Mouse (Mus musculus): ENCODE data around the gene Bub1. TPM values are rescaled to one million over a fixed set of nuclear protein-coding genes. Genes with fewer than 3 reads are reported as not detected.
A peak's percentile ranks its signal among the peaks of the same experiment; 100 is the strongest.

The Bub1 gene
- polyA plus RNA-seq, 1 experiment from 2014 or later: 7.8 TPM

DNA sequence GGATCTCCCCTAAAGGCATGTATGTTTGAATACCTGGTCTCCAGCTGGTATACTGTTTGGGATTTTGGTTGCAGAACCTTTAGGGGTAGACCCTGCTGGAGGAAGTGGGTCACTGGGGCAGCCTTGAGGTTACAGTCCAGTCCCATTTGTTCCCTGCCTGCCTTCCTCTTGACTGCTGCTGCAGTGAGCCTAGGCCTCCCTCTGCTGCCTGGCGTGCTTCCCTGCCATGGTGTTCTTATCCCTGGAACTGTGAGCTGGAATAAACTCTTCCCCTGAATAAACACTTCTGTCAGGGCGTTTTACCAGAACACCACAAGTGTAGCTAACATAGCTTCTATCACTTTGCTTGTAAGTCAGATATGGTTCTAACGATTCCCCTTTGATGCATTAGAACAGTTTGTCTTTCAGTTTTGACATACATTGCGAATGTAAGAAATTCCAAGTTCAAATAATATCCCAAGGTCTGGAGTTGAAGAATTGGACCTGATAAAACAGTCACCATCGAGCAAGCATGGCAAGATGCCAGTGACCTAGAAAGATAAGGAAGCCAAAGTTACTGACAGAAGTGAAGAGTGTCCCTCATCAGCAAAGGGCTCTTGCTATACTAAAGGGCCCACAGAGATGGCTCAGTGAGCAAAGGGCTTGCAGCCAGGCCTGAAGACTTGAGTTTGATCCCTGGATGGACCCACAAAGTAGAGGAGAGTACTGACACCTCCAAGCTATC, 72.3 kb downstream of the Bub1 start:
- WGBS: 89% methylated on average over 5 of the region's 5 CpGs
- Histone ChIP-seq H3K27ac (ENCODE audit: low read depth, low read length) (no peak overlapping the region), H3K27me3 (replicated peaks; ENCODE audit: control insufficient read depth, insufficient read depth, low read length) (no peaks in the 10 kb centered on the region), H3K36me3 (ENCODE audit: control insufficient read depth, insufficient read depth, low read length) (peaks cover 2% of the 10 kb centered on the region; the same call in 1 of the 2 replicates), H3K4me1 (ENCODE audit: control insufficient read depth, insufficient read depth, low read depth, low read length) (no peaks in the 10 kb centered on the region), H3K9ac (ENCODE audit: low read depth, low read length) (no peak overlapping the region), H3K4me3 (ENCODE audit: low read length) (no peak overlapping the region), H3K4me2 (ENCODE audit: low read length) (no peak overlapping the region), H3K9me3 (ENCODE audit: control insufficient read depth, low read length) (no peaks in the 10 kb centered on the region)
- no peak for ATAC-seq

DNA sequence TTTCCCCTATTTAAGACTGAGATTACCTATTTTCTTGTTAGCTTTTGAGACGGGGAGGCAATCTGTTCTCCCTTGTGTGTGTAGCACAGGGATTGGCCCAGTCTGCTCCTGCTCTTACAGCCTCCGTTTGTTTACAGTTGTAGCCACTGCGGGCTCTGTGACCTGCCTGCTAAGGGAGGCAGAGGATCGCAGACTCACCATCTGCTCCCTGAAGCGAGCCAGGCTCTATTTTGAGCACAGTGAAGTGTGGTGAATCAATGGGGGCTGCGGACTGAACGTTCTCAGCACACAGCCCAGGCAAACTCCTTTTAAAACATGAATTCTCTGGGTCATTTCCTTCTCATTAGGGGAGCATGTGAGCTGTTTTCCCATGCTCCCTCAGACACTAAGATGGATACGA, 74.5 kb downstream of the Bub1 start:
- WGBS: 42% methylated on average over 8 of the region's 8 CpGs
- peak overlapping the region; percentile 45 for H3K27ac ChIP-seq (ENCODE audit: low read depth, low read length)
- no peaks in the 10 kb centered on the region for H3K9me3 ChIP-seq (ENCODE audit: control insufficient read depth, low read length)
- peak; percentile 89 for ATAC-seq
- H3K36me3 ChIP-seq (ENCODE audit: control insufficient read depth, insufficient read depth, low read length): 0 out of 2 replicates have a peak, but pooled peaks cover under 1% of the 10 kb centered on the region
- H3K9ac ChIP-seq (ENCODE audit: low read depth, low read length): 0 out of 2 replicates have a peak overlapping the region, but pooled peaks have one; percentile 0
- H3K27me3 ChIP-seq (replicated peaks; ENCODE audit: control insufficient read depth, insufficient read depth, low read length): no peaks in the 10 kb centered on the region
- H3K4me3 ChIP-seq (ENCODE audit: low read length): no peak overlapping the region
- no peaks in the 10 kb centered on the region for H3K4me1 ChIP-seq (ENCODE audit: control insufficient read depth, insufficient read depth, low read depth, low read length)
- peak overlapping the region; percentile 7; the same call in 1 of the 2 replicates for H3K4me2 ChIP-seq (ENCODE audit: low read length)

DNA sequence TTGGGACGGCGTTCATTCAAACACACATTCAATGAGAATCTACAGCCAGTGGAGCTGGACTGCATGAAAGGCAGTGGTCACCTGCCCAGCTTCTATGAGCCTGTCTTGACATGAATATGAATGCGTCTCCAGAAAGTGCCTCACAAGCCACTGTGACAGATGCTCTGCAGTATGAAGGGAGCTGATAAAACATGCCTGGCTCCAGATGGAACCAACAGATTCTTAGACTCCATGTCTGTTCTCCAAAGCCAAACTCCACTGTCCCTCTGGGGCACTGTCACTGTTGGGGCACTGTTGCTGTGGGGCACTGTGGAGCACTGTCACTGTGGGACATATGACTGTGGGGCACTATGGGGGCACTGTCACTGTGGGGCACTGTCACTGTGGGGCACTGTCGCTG, 77.6 kb downstream of the Bub1 start:
- no peaks in the 10 kb centered on the region for H3K9me3 ChIP-seq (ENCODE audit: control insufficient read depth, low read length)
- no peaks in the 10 kb centered on the region for H3K27me3 ChIP-seq (replicated peaks; ENCODE audit: control insufficient read depth, insufficient read depth, low read length)
- H3K4me1 ChIP-seq (ENCODE audit: control insufficient read depth, insufficient read depth, low read depth, low read length): no peaks in the 10 kb centered on the region
- 92% methylated on average over 4 of the region's 4 CpGs for WGBS
- H3K4me2 ChIP-seq (ENCODE audit: low read length): no peak overlapping the region
- no peak overlapping the region for H3K9ac ChIP-seq (ENCODE audit: low read depth, low read length)
- H3K27ac ChIP-seq (ENCODE audit: low read depth, low read length): no peak overlapping the region
- ATAC-seq: no peak
- H3K4me3 ChIP-seq (ENCODE audit: low read length): no peak overlapping the region
- no peaks in the 10 kb centered on the region for H3K36me3 ChIP-seq (ENCODE audit: control insufficient read depth, insufficient read depth, low read length)

DNA sequence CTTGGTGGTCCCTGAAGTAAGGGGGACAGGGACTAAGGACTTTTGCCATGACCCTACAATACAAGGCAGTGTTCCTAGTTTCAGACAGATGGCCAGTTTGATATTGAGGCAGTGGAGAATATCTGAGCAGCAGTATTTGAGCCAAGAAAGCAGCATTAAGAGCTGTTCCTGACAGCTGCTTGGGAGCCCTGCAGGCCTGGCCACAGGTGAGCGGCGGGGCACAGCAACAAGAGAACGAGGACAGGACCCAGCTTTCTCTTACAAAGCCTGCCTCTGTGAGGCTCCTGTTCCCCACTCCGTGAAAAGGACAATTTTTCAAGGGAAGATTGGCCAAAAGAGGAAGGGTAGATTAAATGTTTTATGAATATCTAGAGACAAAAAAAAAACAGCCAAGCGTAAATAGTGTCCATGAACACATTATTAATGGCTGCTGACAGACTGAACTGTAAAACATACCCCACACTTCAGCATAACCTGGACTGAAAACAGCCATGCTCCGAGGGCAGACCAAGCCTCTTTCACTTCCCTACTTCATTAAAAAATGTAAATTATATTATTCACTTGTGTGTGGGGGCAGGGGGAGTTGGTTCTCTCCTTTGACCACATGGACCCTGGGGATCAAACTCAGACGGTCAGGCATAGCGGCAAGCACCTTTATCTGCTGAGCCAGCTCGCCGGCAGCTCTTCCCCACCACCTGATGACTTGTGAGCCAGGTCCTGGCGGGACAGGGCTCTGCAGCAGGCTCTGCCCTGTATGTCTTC, 79.6 kb downstream of the Bub1 start:
- no peaks in the 10 kb centered on the region for H3K27me3 ChIP-seq (replicated peaks; ENCODE audit: control insufficient read depth, insufficient read depth, low read length)
- H3K4me1 ChIP-seq (ENCODE audit: control insufficient read depth, insufficient read depth, low read depth, low read length): no peaks in the 10 kb centered on the region
- H3K9me3 ChIP-seq (ENCODE audit: control insufficient read depth, low read length): no peaks in the 10 kb centered on the region
- H3K27ac ChIP-seq (ENCODE audit: low read depth, low read length): no peak overlapping the region
- WGBS: 75% methylated on average over 11 of the region's 11 CpGs
- H3K9ac ChIP-seq (ENCODE audit: low read depth, low read length): no peak overlapping the region
- H3K36me3 ChIP-seq (ENCODE audit: control insufficient read depth, insufficient read depth, low read length): no peaks in the 10 kb centered on the region
- H3K4me2 ChIP-seq (ENCODE audit: low read length): no peak overlapping the region
- no peak overlapping the region for H3K4me3 ChIP-seq (ENCODE audit: low read length)
- ATAC-seq: no peak

Other genes starting within 250 kb of the Bub1 start
- 6.3 and 6.4 TPM in 2 replicates for gene Zfp661, start 244.8 kb downstream of the Bub1 start, polyA plus RNA-seq (2015; fragmentation: Nextera tagmentation; extraction: Ambion mirVana)
- gene Mrps5, start 244.6 kb downstream of the Bub1 start, polyA plus RNA-seq (2015; fragmentation: Nextera tagmentation; extraction: Ambion mirVana): 126 and 133 TPM in 2 replicates
- 3.7 and 3.8 TPM in 2 replicates for gene Mal, start 175.2 kb downstream of the Bub1 start, polyA plus RNA-seq (2015; fragmentation: Nextera tagmentation; extraction: Ambion mirVana)
- gene Mall, start 101.9 kb downstream of the Bub1 start, polyA plus RNA-seq (2015; fragmentation: Nextera tagmentation; extraction: Ambion mirVana): 1.3 and 1.5 TPM in 2 replicates
- 14.7 and 17.8 TPM in 2 replicates for gene Nphp1, start 43.0 kb downstream of the Bub1 start, polyA plus RNA-seq (2015; fragmentation: Nextera tagmentation; extraction: Ambion mirVana)
- 44.5 and 58.5 TPM in 2 replicates for gene Mtln, start 39.4 kb downstream of the Bub1 start, polyA plus RNA-seq (2015; fragmentation: Nextera tagmentation; extraction: Ambion mirVana)
- 0.07 and 0.15 TPM in 2 replicates for gene Acoxl, start 7.0 kb upstream of the Bub1 start, polyA plus RNA-seq (2015; fragmentation: Nextera tagmentation; extraction: Ambion mirVana)

Measured in hindbrain, embryonic 16.5 days (tissue).